Mouse (Mus musculus): ENCODE data around the gene Cyp4f17.
"Not testable (repeated sequence)": the region's sequence is repeated elsewhere in the genome, so short reads cannot be mapped to it uniquely, and the experiment has no call there.

Cyp4f17 gene

DNA sequence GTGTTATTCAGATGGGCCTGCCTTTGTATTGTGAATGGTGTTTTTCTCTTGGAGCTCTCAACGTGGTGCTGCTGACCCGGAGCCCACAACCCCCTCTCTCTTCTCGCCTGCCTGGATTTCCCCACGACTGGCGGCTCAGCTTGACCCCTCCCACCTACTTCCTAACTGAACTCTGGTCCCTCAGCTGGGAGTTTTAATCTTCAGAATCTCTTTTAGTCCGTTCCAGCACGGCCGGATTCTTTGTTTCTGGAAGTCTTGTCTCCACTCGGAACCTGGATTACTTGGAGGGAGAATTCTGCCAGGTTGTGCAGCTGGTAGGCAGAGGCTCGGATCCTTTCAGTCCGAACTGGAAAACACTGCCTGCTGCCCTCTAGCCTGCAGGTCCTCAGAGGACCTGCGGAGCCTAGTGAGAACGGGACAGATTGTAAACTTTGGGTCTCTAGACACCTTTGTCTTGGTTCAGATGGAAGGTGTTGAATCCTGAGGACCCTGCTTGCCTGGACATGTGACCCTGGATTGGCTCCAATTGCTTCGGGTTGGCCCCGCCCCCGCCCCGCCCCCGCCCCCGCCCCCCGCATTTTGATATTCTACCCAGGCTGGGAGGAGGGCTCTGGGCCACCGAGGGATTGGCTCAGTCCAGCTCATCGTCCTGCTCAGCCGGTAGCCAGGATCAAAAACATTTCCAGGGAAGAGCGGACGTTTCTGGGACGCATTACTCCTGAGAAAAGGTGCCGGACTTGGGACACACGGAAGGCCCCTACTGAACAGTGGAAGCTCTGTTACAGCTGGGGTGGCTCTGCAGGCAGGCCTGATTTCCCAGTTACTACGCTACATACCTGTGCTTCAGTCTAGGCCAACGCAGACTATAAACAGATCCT, at the start of gene Cyp4f17:
Gene Cyp4f17, plus strand, starts transcription at position 200 of the 878 bp plus-strand sequence.
- DNase-seq (ENCODE audit: low read depth, low spot score): no peak

DNA sequence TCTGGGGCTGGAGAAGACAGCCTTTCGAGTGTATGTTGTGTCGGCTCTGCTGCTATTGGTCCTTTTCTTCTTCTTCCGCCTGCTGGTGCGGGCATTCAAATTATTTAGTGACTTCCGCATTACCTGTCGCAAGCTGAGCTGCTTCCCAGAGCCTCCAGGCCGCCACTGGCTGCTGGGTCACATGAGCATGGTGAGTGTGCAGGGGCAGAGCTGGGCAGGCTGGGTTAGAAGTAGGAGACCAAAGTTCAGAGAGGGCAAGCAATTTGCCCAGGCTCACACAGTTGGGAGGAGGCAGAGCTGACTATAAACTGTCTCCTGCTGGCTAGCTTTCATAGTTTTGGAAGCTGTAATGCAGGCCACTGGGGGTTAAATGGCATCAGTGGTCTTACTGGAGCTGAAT, 37.4 kb upstream of the Cyp4f17 start:
- DNase-seq (ENCODE audit: low read depth, low spot score): no peak

DNA sequence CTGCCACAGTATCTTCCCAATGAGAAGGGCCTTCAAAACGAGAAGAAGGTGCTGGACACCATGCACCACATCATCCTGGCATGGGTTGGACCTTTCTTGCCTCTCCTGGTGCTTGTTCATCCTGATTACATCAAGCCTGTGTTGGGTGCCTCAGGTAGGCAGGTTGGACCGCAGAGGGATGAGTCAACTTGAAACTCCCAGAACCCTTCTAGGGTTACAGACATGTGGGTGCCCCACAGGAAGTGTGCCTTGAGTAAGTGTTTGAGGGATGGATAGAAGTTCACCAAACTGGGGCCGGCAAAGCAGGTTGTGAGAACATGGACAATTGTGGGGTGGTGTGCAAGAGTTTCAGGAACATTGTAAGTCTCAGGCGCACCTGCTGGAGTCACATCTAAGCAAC, 35.1 kb upstream of the Cyp4f17 start:
- DNase-seq (ENCODE audit: low read depth, low spot score): no peak

DNA sequence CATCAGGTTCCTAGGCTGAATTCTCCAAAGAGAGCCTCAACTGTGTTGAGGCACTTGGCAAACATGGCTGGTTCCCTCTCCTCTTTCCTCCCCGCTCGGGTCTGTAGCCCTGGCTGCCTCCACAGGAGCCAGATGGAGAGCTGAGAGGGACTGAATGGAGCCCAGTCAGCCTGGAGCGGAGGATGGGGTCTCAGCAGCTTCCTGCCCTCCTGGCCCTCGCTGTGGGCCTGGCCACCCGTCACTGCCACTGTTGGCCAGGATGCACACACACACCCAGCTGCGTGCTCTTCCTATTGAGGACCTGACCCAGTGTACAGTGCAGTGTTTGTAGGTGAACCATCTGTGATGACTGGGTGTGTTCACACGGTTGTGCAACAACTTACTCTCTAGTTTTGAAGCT, 33.7 kb upstream of the Cyp4f17 start:
- no peak for DNase-seq (ENCODE audit: low read depth, low spot score)

DNA sequence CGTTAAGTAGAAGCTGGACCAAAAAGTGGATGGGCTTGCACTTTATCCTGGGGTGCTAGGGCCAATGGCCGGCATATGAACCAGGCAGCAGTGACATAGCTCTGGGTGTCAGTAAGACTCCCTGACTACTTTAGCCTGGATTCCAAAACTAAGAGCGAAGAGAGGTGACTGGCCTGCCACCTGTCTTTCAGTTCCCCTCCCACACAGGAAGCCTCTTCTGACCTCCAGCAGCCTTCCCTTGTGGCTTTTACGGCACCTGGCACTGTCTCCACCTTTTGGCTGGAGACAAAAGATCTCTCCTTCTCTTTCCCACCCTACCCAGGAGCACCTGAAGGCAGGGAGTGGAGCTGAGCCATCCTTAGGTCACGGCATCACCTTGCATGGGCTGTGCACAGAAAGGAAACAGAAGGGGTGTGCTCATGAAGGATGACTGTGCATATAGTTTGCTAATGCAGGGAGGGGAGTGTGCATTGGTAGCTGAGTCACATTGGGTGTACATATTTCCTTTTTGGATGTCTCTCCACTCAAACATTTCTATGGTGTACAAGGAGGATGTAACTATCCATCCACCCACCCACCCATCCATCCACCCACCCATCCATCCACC, 30.8 kb upstream of the Cyp4f17 start:
- DNase-seq (ENCODE audit: low read depth, low spot score): no peak

DNA sequence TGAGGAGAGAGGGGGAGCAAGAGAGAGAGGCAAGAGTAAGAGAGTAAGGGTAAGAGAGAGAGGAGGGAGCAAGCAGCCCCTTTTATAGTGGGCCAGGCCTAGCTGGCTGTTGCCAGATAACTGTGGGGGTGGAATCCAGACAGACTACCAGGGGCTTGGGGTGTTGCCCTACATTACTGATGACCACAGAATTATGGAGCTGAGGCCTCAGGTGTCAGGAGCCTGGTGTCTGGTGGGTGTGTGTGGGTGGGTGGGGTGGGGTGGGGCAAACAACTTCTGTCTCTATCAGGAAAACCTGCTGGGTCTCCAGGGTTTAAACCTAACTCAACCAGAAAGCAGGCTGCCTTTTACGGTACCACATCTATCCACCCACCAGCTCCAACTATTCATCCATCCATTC, 28.6 kb upstream of the Cyp4f17 start:
- DNase-seq (ENCODE audit: low read depth, low spot score): no peak

DNA sequence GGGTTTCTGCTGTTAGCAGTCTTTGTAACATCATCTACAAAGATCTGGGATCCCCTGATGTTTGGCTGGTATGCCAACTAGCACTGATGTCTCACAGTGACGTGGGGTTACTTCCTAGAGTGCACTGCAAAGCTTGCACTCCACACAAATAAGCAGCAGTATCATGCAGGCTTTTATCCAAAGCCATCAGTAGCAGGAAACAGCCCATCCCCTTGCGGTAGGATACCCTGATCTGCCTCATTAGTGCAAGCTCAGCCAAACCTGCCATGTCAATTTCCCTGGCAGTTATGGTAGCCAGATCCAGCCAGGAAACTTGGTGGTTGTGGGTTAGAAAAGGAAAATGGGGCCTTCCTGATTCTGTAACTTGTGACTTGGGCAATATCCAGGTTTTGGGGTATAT, 27.1 kb upstream of the Cyp4f17 start:
- DNase-seq (ENCODE audit: low read depth, low spot score): no peak

DNA sequence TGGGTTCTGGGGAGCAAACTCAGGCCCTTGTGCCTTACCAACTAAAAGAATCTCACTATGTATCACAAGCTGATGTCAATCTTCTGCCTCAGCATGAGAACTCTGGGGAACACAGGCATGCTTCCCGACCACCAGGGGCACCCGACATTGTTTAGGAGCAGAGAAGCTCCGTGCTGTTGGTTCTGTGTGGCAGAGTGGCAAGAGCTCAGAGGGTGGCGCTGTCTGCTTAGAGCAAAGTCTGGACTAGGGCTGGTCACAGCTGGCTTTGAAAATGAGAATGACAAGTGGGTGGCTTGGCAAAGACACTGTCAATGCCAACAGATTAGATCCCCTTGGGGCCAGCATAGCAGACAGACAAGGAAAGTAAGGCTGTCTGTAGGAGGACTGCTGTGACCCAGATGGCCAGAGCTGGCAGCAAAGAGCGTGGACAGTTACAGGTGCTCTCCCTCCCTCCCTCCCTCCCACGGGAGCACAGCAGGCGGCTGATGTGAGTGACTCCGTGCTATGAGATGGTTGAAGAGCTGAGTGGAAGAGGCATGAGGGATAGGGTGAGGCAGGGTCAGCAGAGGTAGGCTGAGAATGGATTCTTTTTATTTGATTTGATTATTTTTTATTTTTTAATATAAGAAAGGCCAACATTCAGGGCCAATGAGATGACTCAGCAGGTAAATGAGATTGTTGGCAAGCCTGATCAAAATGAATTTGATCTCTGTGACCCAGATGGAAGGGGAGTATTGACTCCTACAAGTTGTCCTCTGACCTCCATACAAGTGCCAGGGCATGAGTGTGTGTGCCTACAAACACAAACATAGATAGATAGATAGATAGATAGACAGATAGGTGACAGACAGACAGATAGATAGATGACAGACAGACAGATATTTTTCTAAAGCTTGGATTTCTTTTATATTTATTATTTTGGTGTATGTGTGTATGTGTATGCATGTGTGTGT, 26.0 kb upstream of the Cyp4f17 start:
- DNase-seq (ENCODE audit: low read depth, low spot score): peak; percentile 44

DNA sequence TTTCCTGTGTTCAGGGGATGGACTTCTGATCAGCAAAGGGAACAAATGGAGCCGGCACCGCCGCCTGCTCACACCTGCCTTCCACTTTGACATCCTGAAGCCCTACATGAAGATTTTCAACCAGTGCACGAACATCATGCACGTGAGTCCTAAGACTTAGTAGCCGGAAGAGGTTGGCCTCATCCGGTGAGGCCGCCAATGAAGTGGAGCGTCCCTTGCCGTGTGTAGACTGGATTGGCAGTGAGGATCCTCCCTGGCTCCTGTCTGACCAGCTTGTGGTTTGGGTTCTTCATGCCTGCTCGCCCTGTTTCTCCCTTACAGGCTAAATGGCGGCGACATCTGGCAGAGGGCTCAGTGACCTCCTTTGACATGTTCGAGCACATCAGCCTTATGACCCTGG, 24.1 kb upstream of the Cyp4f17 start:
- DNase-seq (ENCODE audit: low read depth, low spot score): no peak

DNA sequence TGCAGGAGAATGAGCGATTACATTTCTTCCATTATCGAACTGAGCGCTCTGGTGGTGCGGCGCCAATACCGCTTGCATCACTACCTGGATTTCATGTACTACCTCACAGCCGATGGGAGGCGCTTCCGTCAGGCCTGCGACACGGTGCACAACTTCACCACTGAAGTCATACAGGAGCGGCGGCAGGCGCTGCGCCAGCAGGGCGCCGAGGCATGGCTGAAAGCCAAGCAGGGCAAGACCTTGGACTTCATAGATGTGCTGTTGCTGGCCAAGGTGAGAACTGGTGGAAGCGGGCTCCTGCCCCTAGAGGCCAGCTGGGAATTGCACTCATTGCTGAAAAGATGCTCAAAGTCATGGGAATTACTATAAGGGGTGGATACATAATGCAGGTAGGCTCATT, 22.6 kb upstream of the Cyp4f17 start:
- peak; percentile 45 for DNase-seq (ENCODE audit: low read depth, low spot score)

DNA sequence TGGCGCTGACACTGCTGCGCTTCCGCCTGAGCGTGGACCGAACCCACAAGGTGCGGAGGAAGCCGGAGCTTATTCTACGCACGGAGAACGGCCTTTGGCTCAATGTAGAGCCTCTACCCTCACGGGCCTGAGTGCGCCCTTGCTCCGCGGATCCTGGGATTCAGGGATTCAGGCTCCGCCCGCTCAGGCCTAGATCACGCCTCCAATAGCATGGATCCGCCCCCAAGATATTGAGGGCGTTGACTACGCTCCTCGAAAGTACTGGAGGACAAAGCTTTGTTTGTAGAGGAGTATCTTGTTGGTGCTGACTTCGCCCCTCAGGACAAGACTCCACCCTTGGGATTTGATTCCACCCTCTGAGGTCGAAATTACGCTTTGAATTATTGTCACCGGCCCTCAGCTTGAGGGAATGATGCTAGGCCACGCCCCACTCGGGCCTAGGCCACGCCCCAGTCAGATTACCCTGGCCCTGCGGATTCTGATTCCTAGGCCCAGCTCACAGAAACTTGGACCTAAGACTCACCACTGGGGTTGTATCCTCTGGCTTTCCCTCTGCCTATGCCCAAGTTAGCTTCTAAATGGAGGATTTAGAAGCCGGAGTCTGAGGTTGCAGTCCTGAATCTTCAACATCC, 13.4 kb upstream of the Cyp4f17 start:
- no peak for DNase-seq (ENCODE audit: low read depth, low spot score)

DNA sequence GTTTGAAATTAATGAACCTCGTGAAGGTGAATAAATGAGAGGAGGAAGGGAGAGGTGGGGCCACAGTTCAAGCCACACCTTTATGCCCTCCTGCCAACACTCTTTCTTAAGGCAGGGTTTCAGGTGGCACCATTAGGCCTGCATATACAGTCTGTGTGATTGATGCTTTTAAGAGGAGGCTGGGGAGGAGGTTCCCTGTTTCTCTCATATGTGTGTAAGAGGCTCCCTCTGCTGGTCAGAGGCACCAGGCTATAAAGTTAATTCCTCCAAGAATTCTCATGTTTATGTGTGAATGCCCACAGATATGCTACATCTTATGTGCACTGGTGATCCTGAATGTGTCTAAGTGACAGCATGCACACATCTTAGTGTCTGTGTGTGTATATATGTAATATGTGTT, 11.2 kb upstream of the Cyp4f17 start:
- DNase-seq (ENCODE audit: low read depth, low spot score): peak; percentile 66

DNA sequence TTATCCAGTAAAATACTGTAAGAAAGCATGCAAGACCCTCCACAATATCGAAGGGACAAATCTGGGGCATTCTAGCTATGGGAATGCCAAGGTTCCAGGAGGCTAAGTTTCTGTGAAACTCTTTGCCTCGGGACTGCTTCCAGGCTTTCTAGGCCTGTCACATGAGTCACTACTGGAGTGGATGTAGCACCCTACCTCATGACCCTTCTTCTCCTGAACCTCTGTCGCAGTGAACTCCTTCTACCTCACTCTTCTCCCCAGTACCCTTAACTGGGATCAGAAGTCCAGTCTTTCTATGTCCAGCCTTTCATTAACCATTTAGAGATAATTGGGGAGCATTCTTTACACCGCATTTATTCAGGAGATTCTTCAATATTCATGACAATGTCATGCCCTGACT, 5.3 kb upstream of the Cyp4f17 start:
- not testable (repeated sequence) for DNase-seq (ENCODE audit: low read depth, low spot score)

DNA sequence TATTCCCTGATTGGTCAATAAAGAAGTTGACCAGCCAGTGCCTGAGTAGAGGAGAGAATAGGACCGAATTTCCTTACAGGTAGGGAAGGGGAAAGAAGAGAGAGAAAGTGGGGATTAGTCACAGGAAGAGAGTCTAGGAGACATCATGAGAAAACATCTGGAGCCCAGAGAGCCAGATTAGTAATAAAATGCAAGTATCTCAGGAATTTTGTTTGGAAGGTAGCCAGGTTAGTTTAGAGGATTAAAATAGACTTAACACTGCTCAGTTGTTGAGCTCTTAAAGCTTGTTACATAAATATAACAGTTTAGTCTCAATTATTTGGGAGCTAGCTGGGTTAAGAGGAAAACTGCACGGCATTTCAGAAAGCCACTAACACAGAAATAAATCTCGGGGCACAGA, 4.8 kb upstream of the Cyp4f17 start:
- DNase-seq (ENCODE audit: low read depth, low spot score): no peak

DNA sequence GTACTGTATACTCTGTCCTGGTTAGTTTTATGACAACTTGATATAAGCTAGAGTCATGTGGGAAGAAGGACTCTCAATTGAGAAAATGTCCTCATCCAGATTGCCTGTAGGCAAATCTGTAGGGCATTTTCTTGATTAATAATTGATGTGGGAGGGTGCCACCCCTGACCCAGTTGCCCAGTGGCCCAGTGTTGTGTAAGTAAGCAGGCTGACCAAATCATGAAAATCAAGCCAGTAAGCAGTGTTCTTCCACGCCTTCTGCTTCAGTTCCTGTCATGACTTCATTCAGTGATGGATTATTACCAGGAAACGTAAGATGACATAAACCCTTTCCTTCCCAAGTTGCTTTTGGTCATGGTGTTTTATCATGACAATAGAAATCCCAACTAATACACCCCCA, 2.7 kb upstream of the Cyp4f17 start:
- DNase-seq (ENCODE audit: low read depth, low spot score): no peak

DNA sequence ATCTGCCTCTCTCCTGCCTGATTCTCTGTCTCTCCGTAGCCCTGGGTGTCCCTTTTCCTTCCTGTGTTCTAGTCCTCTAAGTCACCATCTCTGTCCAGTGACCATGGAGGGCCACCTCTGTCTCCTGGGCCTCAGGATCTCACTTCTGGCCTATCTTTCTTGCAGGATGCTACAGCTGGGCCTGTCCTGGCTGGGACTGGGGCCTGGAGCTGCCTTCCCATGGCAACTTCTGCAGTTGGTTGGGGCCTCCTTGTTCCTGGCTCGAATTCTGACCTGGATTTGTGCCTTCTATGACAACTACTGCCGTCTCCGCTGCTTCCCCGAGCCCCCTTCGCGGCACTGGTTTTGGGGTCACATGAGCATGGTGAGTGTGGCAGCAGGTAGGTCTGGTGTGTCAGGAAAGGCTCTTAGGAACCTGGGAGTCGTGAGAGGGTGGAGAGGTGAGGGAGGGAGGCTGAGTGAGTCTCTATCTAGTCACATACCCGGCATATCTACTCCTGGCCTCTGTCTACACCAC, 937 bp downstream of the Cyp4f17 start:
- DNase-seq (ENCODE audit: low read depth, low spot score): no peak

DNA sequence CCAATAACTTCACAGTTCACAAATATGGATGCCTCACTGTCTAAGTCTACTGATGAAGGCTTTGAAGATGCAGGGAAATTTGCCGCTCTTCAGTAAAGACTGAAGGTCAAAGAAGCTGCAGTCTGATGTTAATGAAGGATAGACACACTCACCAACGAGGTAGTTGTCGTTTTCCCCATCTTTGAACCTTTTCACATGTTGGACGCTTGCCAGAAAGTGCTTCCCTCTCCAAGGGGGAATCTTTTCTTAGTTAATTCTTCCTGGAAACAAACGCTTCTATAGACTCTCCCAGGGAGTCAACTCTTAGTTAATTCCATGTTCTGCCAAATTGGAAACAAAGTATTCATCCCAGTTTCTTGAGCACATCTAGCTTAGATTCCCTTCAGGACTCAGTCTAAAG, 10.3 kb downstream of the Cyp4f17 start:
- DNase-seq (ENCODE audit: low read depth, low spot score): no peak

DNA sequence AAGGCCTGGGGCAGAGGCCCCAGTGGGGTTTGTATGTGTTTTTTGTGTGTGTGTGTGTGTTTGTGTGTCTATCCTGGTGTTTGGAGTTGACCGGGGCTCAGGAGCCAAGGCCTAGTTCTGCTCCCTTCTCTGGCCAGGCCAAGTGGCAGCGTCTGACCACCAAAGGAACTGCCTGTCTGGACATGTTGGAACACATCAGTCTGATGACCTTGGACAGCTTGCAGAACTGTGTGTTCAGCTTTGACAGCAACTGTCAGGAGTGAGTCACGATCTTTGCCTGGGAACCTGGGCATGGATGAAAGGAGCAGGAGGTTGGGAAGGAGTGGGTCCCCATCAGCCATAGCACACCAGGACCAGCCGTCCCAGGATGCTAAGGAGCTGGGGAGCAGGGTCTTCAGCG, 16.1 kb downstream of the Cyp4f17 start:
- no peak for DNase-seq (ENCODE audit: low read depth, low spot score)

DNA sequence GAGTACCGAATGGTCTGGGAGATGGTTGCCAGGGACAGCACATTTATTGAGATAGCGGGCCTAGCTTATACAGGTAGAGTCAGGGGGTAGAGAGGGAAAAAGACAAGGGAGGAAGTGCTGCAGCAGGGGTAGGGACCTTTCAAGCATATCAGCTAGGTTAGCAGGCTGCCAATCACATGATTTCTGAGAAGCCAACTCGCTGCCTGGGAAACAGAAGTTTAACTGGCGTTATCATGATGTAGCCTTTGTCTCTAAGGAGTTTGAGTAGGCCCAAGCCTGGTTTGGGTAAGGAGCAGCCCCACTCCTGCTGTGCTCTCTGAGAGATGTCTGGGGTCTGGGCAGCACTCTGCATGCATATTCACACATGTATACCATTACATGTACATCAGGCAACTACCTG, 16.5 kb downstream of the Cyp4f17 start:
- no peak for DNase-seq (ENCODE audit: low read depth, low spot score)

DNA sequence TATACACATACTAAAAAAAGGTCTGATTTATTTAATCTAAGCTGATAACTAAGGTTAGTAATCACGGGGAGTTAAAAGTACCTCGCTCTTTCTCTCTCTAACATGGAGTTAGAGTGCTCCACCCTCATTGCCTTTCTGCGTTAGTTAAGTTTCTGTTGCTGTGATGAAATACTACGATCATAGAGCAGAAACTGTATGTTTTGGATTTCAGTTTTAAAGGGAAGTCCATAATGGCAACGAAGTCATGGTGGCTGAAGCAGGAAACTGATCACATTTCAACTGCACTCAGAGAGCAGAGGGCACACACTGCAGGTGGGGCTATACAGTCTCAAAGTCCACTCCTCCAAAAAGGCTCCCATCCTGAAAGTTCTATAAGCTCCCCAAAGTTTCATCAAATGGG, 17.0 kb downstream of the Cyp4f17 start:
- no peak for DNase-seq (ENCODE audit: low read depth, low spot score)

DNA sequence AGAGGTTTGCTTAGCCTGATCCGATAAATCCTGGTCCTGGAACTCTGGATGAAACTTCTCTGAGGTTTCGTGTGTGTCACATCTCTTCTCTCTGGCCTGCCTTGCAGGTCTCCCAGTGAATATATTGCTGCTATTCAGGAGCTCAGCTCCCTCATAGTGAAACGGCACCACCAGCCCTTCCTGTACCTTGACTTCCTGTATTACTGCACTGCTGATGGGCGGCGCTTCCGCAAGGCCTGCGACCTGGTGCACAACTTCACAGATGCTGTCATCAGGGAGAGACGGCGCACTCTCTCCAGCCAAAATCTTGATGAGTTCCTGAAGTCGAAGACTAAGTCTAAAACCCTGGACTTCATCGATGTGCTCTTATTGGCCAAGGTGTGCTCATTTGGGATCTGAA, 18.0 kb downstream of the Cyp4f17 start:
- no peak for DNase-seq (ENCODE audit: low read depth, low spot score)

DNA sequence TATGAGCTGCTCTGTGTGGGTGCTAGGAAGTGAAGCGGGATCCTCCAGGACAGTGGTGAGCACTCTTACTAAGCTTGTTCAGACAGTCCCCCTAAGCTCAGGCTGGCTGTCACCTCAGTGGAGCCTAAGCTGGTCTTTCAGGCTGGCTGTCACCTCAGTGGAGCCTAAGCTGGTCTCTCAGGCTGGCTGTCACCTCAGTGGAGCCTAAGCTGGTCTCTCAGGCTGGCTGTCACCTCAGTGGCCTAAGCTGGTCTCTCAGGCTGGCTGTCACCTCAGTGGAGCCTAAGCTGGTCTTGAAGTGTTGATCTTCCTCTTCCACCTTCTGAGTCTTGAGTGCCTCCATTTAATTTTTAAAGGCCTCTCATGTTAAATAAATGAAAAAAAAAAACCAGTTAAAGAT, 20.5 kb downstream of the Cyp4f17 start:
- DNase-seq (ENCODE audit: low read depth, low spot score): not testable (repeated sequence)
